Mouse (Mus musculus): ENCODE results near the gene Alcam. TPM values are rescaled to one million over a fixed set of nuclear protein-coding genes. Genes with fewer than 3 reads are reported as not detected.

Gene Alcam
- total RNA-seq, 2 experiments from 2014 or later: 107 to 113 TPM

- DNase-seq (ENCODE audit: extremely low spot score in 1 of 2, low spot score in 1 of 2): no peak
Observed at GRCm38 (mm10) chr16:52378811-52379597, 74.9 kb downstream of the Alcam start.

- no peak for DNase-seq (ENCODE audit: extremely low spot score in 1 of 2, low spot score in 1 of 2)
Observed at GRCm38 (mm10) chr16:52376827-52377226, 77.0 kb downstream of the Alcam start.

GRCm38 (mm10) chr16:52371956-52372355 is 81.9 kb downstream of the Alcam start:
- DNase-seq (ENCODE audit: extremely low spot score in 1 of 2, low spot score in 1 of 2): no peak

DNA sequence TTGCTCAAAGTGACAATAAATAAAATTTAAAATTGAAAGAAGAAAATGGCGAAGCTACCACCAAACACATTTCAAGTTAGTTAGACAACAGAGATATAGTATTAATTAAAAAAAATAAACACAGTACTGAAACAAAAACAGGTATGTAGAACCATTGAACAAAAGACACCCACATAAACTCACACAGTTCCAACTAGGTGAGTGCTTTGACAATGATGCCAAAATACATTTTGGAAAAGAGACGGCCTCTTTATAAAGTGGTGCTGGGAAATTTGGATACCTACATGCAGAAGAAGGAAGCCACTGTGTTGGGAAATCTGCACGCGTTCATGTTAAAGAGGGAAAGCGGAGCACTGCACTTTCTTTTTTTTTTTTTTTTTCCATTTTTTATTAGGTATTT is 85.4 kb downstream of the Alcam start:
- DNase-seq (ENCODE audit: extremely low spot score in 1 of 2, low spot score in 1 of 2): no peak

DNA sequence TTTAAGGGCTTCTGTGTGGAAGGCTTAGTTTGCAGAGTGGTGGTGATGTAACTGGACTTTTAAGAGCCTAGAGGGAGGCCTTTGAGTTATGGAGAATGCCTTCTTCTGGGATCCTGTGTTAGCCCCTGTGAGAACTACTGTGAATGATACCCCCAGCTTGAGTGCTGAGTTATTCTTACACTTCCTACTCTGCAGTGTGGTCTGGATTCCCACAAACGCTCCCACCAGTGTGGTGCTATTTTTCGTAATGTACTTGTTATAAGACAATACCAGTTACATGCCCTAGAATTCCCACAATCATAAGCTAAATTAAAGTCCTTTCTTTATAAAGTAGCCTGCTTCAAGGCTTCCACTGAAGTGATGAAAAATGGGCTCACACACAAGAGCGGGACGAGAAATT is 87.0 kb downstream of the Alcam start:
- DNase-seq (ENCODE audit: extremely low spot score in 1 of 2, low spot score in 1 of 2): no peak

- no peak for DNase-seq (ENCODE audit: extremely low spot score in 1 of 2, low spot score in 1 of 2)
Observed at GRCm38 (mm10) chr16:52363944-52364511, 89.8 kb downstream of the Alcam start.

DNA sequence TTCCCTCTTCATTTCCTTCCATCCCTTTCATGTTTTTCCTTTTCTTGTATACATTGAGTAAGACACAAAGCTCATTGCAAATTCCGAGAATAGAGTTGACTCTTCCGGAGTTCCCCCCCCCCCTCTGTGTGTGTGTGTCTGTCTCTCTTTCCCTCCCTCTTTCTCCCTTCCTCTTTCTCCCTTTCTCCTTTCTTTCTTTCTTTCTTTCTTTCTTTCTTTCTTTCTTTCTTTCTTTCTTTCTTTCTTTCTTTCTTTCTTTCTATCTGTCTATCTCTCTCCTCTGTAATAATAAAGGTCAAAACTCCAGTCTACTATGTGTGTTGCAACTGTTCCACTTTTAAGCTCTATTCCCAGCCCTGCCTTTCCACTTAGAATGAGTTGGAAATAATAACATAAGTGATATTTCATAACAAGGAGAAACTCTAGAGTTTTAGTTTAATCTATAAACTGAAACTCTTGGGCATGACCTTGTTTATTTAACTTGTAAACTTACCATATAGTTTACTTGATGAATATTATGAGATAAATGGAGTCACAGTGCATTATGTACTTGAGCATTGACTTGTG is 110.3 kb downstream of the Alcam start:
- no peak for DNase-seq (ENCODE audit: extremely low spot score in 1 of 2, low spot score in 1 of 2)

- DNase-seq (ENCODE audit: extremely low spot score in 1 of 2, low spot score in 1 of 2): no peak
Observed at GRCm38 (mm10) chr16:52342694-52343466, 111.0 kb downstream of the Alcam start.

- no peak for DNase-seq (ENCODE audit: extremely low spot score in 1 of 2, low spot score in 1 of 2)
Observed at GRCm38 (mm10) chr16:52334084-52334483, 119.8 kb downstream of the Alcam start.

DNA sequence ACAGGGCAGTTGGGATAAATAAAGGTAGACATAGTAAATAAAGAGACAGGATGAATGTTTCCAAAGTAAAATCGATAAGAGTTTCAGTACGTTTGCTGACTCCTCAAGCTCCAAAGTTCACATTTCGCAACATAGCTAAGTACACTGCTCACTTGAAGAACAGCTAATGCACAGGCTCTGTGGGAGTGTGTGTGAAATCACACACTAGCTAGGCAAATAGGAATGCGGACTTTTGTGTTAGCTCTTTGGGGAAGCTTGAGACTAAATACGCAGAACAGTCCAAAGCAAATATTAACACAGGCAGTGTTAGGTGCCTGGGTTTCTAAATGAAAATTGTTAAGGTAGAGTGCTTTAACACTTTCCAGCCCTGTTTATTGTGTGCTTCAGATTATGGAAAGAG is 120.2 kb downstream of the Alcam start:
- no peak for DNase-seq (ENCODE audit: extremely low spot score in 1 of 2, low spot score in 1 of 2)

- DNase-seq (ENCODE audit: extremely low spot score in 1 of 2, low spot score in 1 of 2): no peak
Observed at GRCm38 (mm10) chr16:52331341-52331830, 122.5 kb downstream of the Alcam start.

DNA sequence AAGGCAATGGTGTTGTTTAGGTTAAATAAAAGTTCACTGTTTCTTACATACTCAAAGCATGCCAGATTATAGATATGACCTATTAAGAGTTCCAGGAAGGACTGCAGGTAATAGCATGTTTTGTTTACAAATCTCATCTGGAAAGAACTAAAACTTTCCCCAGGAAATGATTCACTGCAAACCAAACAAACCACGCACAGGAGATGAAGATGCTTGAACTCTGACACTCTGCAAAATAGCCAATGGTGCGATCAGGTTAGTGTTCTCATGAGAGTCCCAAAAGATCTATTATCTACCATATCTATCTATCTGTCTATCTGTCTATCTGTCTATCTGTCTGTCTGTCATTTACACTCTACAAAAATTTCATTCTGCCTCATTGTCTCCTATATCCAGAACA is 124.5 kb downstream of the Alcam start:
- DNase-seq (ENCODE audit: extremely low spot score in 1 of 2, low spot score in 1 of 2): no peak

DNA sequence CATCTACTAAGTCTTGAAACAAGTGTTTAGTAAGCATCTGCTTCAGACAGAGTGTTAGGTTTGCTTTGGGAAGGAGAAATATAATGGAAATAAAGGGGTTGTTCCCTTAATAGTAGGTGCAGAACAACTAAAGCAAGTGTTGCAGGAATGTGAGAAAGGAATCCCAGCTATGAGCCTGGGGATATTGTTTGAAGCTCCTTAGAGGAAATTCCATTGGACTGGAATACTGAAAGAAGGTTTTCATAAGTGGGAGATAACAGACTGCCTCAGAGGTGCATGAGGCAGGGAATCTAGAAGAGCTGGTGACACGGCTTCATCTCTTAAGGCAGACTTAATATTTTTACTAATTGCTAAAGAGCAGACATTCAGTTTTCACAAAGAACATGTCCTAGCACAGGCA is 134.6 kb downstream of the Alcam start:
- no peak for DNase-seq (ENCODE audit: extremely low spot score in 1 of 2, low spot score in 1 of 2)

DNA sequence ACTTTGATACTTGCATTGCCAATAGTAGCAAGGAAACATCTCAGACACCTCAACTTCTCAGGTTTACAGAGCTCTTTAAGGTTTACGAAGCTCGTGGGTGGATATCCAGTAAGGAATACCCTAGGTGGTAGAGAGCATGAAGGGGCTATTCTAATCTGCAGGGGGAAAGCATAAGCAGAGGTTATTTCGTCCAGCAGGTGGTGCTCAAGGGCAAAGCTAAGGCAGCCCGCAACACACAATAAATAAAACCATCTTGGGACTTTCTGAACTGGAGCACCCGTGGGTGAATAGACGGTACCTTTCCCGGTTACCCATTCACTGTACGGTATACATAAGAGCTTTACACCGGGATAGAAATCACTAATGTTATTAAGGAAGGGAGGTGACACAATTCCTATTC is 142.8 kb downstream of the Alcam start:
- peak; percentile 70 to 94 for DNase-seq (ENCODE audit: extremely low spot score in 1 of 2, low spot score in 1 of 2)

- DNase-seq (ENCODE audit: extremely low spot score in 1 of 2, low spot score in 1 of 2): no peak
Observed at GRCm38 (mm10) chr16:52307016-52307415, 146.9 kb downstream of the Alcam start.

DNA sequence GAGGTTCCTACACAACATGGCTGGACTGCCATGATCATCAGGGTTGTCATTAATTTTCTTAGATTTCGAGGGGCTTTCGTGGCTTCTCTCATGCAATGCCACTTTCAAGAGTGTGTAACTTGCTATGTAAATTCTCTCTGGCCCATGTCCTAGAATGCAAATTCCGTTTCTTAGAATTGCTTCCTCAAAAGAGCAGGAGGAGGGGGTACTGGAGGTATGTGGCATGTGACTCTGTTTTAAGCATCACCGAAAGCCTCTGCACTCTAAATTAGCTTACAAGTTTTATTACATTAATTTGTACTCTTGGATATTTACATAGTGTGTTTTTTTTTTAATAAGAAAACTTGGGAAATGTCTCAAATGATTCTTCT is 150.4 kb downstream of the Alcam start:
- DNase-seq (ENCODE audit: extremely low spot score in 1 of 2, low spot score in 1 of 2): no peak

GRCm38 (mm10) chr16:52302790-52303531 is 150.9 kb downstream of the Alcam start:
- no peak for DNase-seq (ENCODE audit: extremely low spot score in 1 of 2, low spot score in 1 of 2)

- no peak for DNase-seq (ENCODE audit: extremely low spot score in 1 of 2, low spot score in 1 of 2)
Observed at GRCm38 (mm10) chr16:52301730-52302129, 152.1 kb downstream of the Alcam start.

- no peak for DNase-seq (ENCODE audit: extremely low spot score in 1 of 2, low spot score in 1 of 2)
Observed at GRCm38 (mm10) chr16:52296376-52296775, 157.5 kb downstream of the Alcam start.

DNA sequence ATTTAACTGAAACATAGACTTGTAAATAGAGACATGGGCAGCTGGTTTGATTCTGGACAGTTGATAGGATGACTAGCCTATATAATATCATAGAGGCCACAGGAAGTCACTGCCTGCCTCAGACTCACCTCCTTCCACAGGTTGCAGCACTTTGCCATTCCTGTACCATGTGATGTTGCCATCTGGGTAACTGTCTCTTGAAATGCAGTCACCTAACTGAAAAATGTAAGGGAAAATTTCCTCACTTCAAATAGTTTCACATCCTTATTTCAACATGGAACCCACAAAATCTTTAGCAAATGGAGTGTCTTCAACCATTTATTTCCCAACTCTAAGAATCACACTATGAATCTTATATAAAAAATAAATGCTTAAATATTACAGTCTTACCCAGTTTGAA is 158.3 kb downstream of the Alcam start:
- DNase-seq (ENCODE audit: extremely low spot score in 1 of 2, low spot score in 1 of 2): no peak

All from layer of hippocampus, postnatal 25 days (tissue).